Mouse (Mus musculus) frontal cortex, postnatal 10 days (tissue): Measurements from ENCODE around the gene Lrrk1.

Source experiments
- DNase-seq, 2 experiments: peaks; one replicate each; pipeline ENCODE4 v3.0.0; 2022; ENCODE audit warnings: low spot score in 2 of 2, mixed read lengths in 1 of 2

Gene Lrrk1

DNA sequence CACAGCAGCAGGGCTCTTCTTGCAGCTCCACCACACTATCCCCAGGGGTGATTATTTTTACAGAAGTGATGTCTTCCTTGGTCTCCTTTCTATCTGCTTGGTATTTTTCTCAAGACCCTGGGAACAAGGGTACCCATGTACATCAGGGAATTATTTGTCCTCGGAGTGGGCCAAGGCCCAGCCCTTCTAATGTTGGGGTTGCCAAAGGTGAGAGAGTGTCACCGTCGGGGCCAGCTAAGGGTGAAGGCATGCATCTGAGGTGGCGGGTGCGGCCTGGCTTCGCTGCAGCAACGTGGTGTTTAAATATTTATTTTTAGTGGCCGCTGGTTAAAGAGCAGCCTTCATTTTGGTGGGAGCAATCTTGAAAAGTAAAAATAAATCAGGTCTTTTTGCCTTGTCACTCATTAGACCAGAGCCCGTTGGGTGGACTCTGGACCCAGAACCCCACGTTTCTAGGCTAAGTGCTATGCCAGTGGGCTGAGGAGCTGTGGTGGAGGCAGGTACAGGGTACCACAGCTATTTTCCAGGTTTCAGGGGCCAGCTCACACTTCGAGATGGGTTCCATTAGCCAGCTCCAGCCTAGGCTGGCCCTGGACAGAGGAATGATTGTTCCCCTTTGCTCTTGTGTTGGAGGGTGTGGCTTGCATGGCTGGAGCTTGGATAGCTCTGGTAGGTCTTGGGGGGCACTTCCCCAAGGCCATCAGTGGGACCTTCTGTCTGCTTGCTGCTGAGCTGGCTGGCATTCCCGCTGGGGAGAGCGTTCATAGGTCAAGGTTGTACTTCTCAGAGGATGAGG, 160.1 kb downstream of the Lrrk1 start:
- no peak for DNase-seq

DNA sequence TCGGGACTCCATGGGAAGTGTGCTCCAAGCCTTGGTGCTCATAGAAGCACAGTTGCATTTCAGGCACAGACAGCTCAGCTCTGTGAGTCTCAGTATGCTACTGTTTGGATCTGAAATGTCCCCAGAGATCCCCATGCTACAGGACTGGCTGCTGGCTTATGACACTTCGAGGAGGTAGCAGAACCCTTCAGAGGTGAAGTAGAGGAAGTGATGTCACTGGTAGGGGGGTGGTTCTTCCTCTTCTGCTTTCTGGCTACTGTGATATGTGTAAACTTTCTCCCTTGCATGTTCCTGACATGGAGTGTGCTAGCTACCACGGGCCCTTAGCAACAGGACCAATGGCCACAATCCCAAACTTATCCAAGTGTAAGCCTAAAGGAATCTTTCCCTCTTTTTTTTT, 162.3 kb downstream of the Lrrk1 start:
- no peak for DNase-seq

DNA sequence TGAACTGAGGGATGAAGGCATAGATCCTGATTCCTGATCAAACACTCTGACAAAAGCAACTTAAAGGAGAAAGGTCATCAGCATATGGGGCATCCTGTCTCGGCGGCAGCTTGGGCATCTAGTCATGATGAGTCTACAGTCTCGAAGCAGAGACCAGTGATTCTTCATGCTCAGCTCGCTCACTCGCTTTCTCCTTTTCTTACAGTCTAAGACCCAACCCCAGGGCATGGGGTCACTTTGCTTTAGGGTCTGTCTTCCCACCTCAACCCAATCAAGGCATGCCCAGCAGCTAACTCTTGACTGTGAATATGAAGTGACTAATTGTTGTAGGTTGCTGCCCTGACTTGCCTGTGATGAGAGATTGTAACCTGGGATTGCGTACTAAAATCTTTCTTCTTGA, 163.6 kb downstream of the Lrrk1 start:
- DNase-seq, result no peak

DNA sequence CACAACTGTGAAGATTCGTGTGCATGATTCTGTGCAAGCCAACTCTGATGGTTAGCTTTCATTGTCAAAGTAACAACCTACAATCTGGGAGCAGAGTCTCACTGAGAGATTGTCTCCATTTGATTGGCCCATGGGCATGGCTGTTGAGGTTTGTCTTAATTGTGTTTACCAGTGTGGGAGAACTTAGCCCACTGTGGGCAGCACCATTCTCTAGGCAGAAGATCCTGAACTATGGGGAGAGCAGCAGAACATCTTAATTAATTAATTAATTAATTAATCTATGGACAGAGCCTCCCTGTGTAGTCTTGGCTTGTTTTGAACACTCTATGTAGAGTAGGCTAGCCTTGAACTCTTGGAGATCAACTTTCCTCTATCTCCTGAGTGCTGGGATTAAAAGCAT, 164.4 kb downstream of the Lrrk1 start:
- no peak for DNase-seq

DNA sequence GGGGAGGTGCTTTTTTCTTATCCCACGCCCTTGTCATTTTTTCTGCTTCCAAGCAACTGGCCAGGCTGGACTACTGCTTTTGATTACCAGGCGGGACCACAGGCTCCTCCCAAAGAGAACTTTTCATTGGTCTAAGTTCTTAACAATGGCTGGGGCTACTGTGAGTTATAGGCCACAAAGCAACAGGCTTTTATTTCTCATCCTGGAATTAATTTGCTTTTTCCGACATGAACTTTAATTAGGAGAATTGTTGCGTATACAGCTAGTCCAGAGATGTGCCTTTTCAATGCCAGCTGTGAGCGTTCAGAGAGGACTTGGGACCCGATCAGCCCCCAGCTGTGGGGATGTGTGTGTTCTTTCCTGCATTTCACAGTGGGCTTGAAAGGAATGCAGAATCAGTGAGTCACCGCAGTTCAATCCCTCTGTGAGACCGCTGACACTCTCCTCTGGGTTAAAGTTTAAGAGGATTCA, 165.5 kb downstream of the Lrrk1 start:
- DNase-seq, result no peak

DNA sequence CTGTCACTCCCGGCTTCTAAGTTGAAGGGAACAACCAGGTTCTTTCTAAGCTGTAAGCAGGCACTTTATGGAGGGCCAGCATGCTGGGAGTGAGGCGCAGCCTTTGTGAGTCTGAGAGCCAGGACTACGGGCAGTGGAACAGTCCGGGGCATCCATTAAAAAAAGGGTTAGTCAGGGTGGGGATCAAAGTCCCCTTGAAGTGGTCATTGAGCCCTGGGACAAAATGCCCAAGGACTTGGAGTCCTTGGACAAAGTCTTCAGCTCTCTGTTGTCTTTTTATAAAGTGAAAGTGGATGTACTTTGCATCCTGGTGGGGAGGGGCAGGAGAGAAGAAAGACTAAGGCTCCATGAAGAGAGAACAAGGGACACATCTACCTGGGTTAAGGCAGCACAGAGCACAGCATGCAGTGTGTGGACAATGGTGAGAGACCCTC, 168.3 kb downstream of the Lrrk1 start:
- no peak for DNase-seq

DNA sequence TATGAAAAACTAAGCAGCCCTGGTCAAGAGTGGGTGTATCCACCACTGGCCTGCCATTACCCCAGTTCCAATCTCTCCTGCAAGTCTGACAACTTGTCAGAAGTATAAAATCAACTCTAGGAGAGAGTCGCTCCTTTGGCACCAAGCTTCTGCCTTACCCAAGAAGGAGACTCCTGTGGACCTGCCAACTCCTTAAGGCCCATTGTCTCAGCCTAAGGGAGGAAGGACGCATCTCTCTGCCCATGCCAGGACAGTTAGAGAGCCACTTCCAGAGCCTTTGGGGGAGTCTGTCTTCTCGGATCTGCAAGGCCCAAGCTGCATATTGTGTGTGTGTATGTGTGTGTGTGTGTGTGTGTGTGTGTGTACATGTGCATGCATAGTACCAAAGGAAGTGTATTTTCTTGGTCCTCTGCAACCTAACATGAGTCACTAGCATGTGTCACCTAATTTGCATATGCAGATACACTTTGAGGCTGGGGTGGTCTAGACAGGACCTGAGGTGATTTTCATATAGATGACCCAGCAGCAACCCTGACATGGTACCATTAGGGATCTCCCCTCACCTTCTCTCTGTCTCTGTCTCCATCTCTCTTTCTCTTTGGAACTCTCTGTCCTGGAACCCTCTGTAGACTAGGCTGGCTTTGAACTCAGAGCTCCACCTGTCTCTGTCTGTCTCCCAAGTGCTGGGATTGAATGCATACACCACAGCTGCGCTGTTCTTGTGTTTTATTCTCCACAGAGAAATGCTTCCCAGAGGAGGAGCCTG, 168.9 kb downstream of the Lrrk1 start:
- no peak for DNase-seq

DNA sequence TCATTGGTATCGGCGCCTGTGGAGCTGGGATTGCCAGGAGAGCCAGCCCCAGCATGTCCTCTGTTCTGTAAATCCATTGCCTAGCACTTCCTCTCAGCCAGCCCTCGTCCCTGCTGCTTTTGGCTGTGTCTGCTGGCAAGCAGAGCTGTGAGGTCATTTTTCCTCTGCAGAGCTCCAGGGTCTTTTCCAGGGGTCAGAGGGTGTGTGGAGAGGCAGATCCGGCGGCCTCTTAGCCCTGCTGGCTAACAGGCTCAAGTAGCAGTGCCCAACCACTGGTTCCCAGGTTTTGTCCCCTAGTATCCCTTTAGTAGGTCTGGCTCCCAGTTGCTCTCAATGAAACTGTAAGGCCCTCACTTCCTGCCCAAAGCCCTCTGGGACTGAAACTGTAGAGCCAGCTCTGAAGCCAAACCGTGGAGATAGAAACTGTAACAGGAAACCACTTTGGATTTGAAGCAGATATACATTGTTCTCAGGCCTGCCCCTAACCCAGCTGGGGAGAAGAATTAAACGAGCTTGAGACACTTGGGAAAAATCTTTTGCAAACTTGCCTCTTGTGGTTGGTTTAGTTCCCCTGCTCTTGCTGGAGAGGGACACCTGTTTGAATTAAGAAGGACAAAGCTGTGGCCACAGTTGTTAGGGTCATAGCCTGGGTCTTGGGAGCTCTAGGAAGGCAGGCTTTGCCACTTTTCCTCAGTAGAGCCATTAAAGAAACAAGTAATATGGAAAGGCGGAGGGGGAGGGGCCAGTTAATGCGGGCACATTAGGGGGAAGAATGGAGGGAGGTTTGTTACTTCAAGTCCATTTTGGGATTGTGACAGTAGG, 169.7 kb downstream of the Lrrk1 start:
- no peak for DNase-seq

DNA sequence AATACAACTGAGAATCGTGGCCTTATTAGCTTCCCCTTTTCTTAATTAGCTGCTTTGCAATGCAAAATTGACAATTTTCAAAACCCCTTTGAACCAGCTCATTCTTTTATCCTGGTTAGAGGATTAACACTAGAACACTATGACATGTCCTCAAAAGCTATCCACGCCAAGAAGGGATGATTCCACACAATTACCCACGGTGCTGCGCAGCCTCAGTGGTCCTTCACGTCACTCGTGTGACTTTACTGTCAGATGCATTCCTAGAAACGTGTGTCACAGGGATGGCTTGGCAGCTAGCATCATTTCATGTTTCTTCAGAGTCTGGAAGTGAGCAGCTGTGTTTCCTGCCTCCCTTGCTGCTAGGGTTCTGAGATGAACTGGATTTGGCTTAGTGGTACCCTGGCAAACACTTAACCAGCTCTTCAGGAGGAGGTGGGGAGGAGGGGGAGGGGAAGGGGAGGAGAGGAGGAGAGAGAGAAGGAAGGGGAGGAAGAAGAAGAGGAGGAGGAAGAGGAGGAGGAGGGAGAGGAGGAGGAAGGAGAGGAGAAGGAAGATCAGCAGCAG, 170.5 kb downstream of the Lrrk1 start:
- DNase-seq, result no peak

DNA sequence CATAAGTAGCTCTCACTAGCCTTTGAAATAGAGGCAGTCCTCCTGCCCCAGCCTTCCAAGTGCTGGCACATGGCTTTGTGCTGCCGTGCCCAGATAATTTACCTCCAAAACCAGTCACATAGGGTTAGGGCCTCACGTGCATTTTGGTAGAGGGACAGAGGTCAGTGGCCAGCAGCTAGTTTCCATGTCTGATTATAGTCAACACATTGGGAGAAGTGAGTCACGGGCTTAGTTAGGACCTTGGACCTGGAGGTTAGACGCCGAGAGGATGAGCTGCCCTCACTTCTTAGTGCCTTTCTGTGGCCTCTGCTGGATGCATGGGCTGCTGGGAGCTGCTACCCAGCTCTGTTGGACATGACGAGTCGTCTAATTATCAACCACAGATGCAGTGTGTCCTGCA, 171.1 kb downstream of the Lrrk1 start:
- no peak for DNase-seq

DNA sequence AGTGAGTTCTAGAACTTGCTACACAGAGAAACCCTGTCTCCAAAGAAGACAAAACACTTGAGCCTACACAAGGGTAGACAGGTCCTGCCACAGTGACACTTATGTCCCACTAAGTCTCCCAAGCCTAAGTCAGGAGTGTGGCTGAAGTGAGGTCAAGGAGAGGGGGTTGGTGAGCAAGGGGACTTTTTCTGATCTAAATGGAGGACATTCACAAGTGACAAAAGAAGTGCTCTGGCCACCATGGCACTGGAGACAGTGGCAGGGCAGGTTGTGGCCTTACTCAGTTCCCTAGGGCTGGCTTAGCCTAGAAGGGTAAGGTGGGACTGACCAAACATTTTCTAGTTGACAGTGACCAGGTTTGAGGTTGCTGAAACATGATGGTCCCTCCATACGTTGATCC, 172.2 kb downstream of the Lrrk1 start:
- no peak for DNase-seq

DNA sequence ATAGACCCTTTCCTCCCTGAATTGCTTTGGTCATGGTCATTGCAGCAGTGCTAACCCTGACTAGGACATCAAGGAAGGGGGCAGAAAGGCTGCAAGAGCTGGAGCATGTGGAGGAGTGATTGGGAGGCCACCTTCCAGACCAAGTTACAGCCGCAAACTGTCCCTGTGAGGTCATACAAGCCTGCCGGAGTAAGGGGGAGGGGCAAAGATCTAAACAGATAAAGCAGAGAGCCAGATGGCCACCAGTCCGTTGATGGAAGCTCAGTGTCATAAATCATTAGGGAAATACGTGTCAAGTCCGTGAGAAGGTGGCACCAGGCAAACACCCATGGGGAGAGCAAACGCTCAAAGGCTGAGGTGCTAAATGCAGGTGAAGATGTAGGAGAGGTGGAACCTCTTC, 173.7 kb downstream of the Lrrk1 start:
- no peak for DNase-seq

DNA sequence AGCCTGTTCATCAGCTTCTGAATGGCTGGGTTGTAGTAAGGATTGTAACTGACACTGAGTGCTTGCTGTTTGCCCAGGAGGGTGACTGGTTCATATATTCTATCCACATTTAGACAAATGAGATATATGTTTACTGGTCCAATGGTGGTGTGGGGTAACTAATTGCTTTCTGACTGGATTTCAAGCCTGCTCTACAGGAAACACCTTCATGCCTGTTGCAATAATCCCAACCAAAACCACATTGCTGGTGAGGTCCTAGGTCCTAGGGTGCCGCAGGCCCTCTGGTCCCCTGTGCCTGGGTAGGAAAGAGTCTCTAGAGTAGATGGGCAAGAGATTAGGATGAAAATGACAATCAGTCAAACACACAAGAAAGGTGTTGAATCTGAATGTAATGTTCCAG, 175.3 kb downstream of the Lrrk1 start:
- DNase-seq, result no peak

DNA sequence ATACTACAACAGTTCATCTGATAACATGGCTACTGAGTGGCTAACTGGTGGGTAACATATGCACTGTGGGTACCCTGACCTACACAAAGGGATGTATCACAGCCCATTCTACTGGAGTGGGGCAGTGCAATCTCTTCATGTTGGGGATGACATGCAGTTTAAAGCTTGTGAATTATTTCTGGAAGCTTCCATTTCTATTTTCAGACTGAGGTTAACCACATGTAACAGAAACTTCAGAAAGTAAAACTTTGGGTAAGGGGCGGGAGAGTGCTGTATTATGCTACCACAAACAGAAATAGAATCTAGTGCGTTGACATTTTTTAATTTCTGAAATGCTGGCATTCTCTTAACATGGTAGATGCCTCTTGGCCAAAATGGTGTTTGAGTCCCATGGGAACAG, 178.2 kb downstream of the Lrrk1 start:
- DNase-seq, result no peak

DNA sequence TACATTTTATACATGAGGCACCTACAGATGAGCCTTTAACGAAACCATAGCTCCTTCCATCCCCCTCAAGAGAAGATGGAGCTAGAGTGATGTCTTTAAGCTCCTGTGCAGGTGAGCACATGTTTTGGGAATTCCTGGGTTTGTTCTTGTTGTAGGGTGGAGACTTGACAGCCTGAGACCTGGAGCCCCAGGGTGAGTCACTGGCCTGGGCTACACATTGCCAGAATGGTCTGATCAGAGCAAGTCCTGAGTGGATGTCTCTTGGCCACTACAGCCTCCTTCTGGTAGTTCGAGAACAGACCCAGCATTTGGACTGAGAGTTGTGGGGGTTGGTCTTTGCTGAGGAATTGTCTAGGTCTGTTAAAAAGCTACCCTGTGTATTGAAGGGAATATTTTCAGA, 186.5 kb downstream of the Lrrk1 start:
- no peak for DNase-seq

DNA sequence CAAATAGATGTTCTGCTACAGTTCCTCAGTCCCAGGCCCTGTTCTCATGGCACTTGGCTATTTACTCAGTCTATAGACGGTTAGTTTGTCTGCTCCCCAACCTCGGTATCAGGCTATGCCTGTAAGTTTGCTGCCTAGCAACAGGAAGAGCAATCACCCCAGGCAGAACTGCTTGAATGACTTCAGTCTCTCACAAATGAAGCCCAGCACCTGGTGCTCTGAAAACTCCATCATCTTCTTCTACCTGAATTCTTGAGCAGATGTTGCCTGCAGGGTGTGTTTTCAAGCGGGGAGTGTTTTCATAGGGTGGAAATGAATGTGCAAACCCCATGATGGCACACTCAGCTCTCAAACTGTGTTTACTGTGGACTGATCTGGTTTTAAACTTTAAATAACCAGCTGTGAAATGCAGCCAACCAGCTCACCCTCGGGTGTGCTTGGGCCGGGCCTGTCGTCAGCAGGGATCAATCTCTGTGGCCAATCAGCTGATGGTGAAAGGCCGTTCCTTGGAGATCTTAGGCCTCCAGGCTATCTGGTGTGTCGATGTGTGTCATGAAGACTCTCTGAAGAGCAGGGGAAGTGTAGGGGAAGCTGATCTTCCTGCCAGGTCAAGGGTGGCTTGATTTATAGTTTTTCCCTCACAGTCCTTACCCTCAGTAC, 187.2 kb downstream of the Lrrk1 start:
- no peak for DNase-seq

DNA sequence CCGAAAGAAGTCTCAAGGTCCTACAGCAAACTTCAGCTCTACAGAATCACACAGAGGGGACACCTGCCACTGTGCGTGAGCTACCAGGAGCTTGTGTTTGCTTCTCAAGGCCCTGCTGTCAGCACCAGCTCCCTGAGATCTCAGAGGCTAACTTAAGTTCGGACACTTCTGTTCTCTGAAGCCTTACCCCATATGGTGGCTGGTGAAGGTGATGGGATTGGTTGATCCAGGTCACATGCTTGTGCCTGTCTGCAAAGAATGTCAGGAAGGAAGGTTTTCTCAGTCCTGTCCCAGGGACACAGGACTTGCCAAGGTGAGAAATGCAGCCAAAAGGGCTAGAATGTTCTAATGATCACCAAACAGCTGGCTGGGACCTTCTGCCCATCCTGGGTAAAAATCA, 187.8 kb downstream of the Lrrk1 start:
- no peak for DNase-seq

DNA sequence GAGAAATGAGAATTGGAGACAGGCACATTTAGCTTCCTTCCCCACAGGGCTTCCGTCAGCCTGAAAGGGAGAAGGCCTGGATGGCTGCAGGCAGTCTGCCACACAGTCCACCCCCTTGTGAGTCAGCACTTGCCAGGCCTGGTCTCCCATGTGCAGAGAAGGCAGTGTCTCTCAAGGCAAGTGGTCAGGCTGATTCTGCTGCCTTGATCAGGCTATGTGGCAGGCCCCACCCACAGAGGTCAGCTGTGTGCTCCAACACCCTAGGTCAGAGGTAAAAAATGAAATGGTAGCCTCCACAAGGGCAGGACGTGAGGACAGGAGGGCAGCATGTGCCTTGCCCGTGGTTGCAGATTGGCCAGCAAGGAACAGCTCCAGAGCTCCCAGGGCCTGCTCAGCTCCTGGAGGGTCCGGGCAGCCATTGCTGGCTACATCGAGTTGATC, 188.7 kb downstream of the Lrrk1 start:
- DNase-seq, result peak in 1 of 2 experiments; percentile 35

DNA sequence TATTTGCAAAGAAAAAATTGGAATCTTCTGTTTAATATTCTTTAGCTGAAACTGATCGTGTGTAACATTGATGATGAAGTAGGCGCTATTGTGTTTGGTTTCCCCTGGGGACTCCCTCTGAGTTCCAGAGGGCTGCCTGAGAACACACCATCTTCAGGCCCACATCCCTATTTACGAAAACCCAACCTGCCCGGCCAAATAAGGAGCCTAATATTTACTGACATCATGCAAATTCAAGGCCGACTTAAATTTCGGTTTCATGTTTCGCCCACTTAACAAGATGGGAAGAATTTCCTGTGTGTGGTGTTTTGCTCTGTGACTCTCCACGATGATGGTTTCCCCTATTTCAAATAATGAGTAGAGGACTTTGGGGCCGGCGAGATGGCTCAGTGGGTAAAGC, 189.7 kb downstream of the Lrrk1 start:
- no peak for DNase-seq

DNA sequence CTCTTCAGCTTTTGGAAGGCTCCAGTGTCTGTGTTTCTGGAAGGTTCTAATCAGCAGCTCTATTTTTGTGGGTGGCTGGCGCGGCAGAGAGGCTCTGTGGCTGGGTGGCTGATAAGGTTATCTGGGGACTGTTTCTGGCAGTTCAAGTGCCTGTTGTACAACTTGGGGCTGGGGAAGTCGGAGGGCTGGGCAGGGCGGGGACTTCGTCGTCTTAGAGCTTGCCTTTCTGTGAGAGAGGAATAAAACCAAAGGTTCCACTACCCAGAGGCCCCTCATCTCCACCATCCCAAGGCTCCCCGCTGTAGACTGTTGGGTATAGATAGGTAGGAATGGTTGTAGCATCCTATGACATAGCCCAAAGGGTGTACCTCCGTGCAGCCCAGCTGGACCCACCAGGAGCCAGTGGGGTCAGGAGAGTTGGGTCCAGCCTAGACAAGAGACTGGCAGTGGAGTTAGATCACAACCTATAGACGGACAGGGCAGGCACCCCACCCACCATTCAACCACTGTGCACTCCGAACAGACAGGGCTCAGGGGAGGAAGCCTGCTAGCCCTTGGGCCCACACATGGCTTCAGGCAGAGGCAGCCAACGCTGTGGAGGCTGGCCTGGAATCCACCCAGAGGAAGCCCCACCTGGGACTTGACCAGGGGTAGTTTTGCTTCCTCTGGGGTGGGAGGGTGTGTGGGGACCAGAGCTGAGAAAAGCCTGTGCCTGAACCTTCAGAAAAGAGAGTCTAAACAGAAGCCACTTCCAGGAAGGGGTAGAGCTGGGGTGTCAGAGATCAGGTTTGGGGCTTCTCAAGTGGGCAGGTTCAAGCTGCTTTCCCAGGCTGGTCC, 191.3 kb downstream of the Lrrk1 start:
- DNase-seq, result no peak
